Mouse (Mus musculus): ENCODE results near the gene Six3.

DNA sequence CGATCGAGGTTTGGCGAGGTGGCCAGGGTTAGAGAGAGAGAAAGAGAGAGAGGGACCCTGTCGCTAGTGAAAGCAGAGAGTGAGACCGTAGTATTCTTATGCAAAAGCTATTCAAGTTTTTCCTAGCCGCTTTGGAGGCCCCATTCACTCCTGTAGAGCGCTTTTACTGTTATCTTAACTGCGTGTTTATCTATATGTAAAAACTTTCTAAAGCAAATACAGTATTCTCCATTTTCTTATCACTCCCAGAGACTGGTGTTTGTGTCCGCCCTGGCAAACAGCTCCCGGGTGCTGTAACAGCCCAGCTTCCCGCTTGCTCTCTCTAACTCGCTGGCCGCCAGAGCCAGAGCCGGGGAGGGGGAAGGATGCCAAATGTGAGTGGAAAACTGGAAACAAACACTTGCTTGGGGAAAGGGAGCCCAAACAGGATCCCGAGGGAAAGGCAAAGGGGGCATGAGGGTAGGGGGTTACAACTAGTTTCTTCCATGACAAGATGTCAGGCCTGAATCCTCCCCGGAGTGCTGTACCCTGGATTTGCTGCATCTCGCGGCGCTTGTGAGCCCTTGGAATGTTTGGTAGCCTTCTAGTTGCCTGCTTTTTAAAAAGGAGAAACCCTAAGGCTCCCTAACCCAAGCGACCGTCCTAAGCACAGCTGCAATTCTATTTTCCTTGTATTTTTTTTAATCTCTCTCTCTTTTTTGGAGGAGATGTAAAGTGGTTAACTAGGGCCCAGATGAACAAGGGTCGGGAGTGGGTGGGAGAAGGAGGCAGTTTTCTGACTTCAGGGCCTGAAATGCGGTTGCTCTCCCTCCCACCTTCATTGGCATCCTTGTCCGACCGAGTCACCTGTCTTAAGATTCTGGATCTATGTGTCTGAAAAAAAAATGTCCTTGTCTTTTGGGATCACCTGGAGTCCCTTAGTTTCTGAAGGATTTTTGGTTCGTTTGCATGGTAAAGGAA lies 11.9 kb downstream of the Six3 start:
- TF ChIP-seq POLR2A (IDR thresholded peaks at IDR 0.05; ENCODE audit: extremely low read depth, insufficient read depth, low read length) (no peak), CTCF (IDR thresholded peaks at IDR 0.05; ENCODE audit: low read depth, low read length) (no peak)

Data from liver, adult 2 months (tissue).